Mouse (Mus musculus) testis, adult 2 months (tissue): Measurements from ENCODE around the gene Sh3d21. TPM values are rescaled to one million over a fixed set of nuclear protein-coding genes. Genes with fewer than 3 reads are reported as not detected.

ENCODE experiments used
- H3K27ac ChIP-seq: fragments of 200-500 bp; 2 replicates; pipeline ENCODE4 v1.5.1; 2012; ENCODE audit warnings: low read depth, low read length; ENCODE audit not compliant: control insufficient read depth, insufficient read depth
- H3K27me3 ChIP-seq: fragments of 200-500 bp; 2 replicates; pipeline ENCODE4 v1.6.1; 2012; ENCODE audit warnings: mild to moderate bottlenecking, low read length, moderate library complexity; ENCODE audit not compliant: control insufficient read depth, insufficient read depth
- H3K36me3 ChIP-seq: fragments of 200-500 bp; 2 replicates; pipeline ENCODE4 v1.6.1; 2012; ENCODE audit warnings: mild to moderate bottlenecking, low read length; ENCODE audit not compliant: control insufficient read depth, insufficient read depth
- H3K4me1 ChIP-seq: fragments of 200-500 bp; 2 replicates; pipeline ENCODE4 v1.6.1; 2012; ENCODE audit warnings: low read length; ENCODE audit not compliant: control insufficient read depth, insufficient read depth
- H3K4me3 ChIP-seq: fragments of 200-500 bp; 2 replicates; pipeline ENCODE4 v1.5.1; 2012; ENCODE audit warnings: low read depth, mild to moderate bottlenecking, low read length, moderate library complexity, mixed read lengths; ENCODE audit not compliant: control insufficient read depth
- CTCF ChIP-seq: fragments of 200-500 bp; IDR thresholded peaks from 2 replicates; pipeline ENCODE4 v1.5.1; 2012; ENCODE audit warnings: low read depth, mild to moderate bottlenecking, inconsistent platforms, low read length, moderate library complexity; ENCODE audit not compliant: control insufficient read depth, insufficient read depth, insufficient replicate concordance
- POLR2A ChIP-seq: fragments of 200-500 bp; IDR thresholded peaks from 2 replicates; pipeline ENCODE4 v1.6.1; 2012; ENCODE audit warnings: low read depth, mild to moderate bottlenecking, inconsistent platforms, low read length, moderate library complexity; ENCODE audit not compliant: control insufficient read depth
- polyA plus RNA-seq: library from polyadenylated mRNA; depleted of rRNA; stranded (reverse); fragments of >200 nt; gene quantifications from 2 replicates; pipeline ENCODE4 v1.2.3, GENCODE M21; 2012

The Sh3d21 gene
- polyA plus RNA-seq, 1 experiment: 285 TPM

GRCm38 (mm10) chr4:126201514-126202302 lies 38.4 kb upstream of the Sh3d21 start:
- TF ChIP-seq CTCF (no peak), POLR2A (no peak; the same call in 1 of the 2 replicates)
- H3K36me3 ChIP-seq: no peaks in the 10 kb centered on the region; the same call in none of the 2 replicates

GRCm38 (mm10) chr4:126200656-126201055 lies 37.4 kb upstream of the Sh3d21 start:
- Histone ChIP-seq H3K27me3 (no peaks in the 10 kb centered on the region), H3K36me3 (no peaks in the 10 kb centered on the region; the same call in none of the 2 replicates), H3K27ac (peak overlapping the region; percentile 71), H3K4me3 (peak overlapping the region; percentile 72), H3K4me1 (peaks cover 17% of the 10 kb centered on the region)
- TF ChIP-seq CTCF: no peak
- no peak for TF ChIP-seq POLR2A

More at GRCm38 (mm10) chr4:126201514-126202302, 38.4 kb upstream of the Sh3d21 start:
- peak overlapping the region; percentile 98 for H3K27ac ChIP-seq
- no peaks in the 10 kb centered on the region for H3K27me3 ChIP-seq
- H3K4me1 ChIP-seq: peaks cover 17% of the 10 kb centered on the region
- H3K4me3 ChIP-seq: peak overlapping the region; percentile 89

DNA sequence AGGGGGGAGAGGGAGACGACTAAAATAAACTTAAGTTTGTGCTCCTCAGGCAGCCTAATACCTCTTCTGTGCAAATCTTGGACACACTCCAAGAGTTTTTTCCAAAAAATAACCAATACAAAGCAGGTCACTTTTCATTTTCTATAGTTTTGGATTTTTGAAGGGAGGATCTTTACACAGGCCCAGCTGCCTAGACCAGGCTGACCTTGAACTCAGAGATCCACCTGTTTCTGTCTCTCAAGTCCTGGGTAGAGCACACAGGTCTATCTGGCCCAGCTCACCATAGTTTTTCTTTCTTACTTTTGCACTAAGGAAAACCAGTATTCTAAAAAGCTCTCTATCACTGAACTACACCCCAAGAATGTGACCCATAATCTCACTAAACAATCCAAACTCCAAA lies 36.7 kb upstream of the Sh3d21 start:
- Histone ChIP-seq H3K4me3 (peak overlapping the region; percentile 38; the same call in 1 of the 2 replicates), H3K27ac (0 out of 2 replicates have a peak overlapping the region, but pooled peaks have one; percentile 8), H3K36me3 (no peaks in the 10 kb centered on the region; the same call in none of the 2 replicates), H3K27me3 (no peaks in the 10 kb centered on the region), H3K4me1 (peaks cover 17% of the 10 kb centered on the region)
- no peak for TF ChIP-seq POLR2A
- TF ChIP-seq CTCF: no peak

- no peak for TF ChIP-seq CTCF
- TF ChIP-seq POLR2A: no peak
- Histone ChIP-seq H3K4me3 (peak overlapping the region; percentile 78), H3K4me1 (peaks cover 15% of the 10 kb centered on the region), H3K36me3 (no peaks in the 10 kb centered on the region; the same call in none of the 2 replicates), H3K27me3 (no peaks in the 10 kb centered on the region), H3K27ac (peak overlapping the region; percentile 73)
Measured at GRCm38 (mm10) chr4:126199556-126199955, 36.3 kb upstream of the Sh3d21 start.

DNA sequence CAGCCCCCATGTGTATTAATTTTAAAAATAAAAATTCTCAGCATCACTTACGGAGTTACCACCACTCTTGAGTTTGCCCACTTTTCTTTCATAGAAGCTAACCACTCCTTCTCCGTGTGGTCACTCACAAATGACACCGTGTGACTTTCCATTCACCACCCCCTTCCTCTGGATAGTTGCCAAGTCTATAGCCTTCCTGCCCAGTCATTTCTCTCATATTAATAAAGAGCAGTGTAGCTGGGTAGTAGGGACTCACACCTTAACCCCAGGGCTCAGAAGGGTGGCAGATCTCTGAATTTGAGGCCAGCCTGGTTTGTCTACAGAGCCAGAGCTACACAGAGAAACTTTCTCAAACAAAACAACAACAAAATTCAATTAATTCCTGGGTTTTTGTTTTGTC lies 34.2 kb upstream of the Sh3d21 start:
- H3K4me1 ChIP-seq: peaks cover 3% of the 10 kb centered on the region
- H3K36me3 ChIP-seq: peaks cover 1% of the 10 kb centered on the region
- no peaks in the 10 kb centered on the region for H3K27me3 ChIP-seq
- TF ChIP-seq POLR2A (no peak), CTCF (no peak)
- peak overlapping the region; percentile 64 for H3K4me3 ChIP-seq
- peak overlapping the region; percentile 53 for H3K27ac ChIP-seq

GRCm38 (mm10) chr4:126194916-126195315 lies 31.6 kb upstream of the Sh3d21 start:
- H3K4me3 ChIP-seq: peak overlapping the region; percentile 56
- peak overlapping the region; percentile 80 for H3K27ac ChIP-seq
- peaks cover 2% of the 10 kb centered on the region for H3K36me3 ChIP-seq
- no peaks in the 10 kb centered on the region; the same call in none of the 2 replicates for H3K4me1 ChIP-seq
- H3K27me3 ChIP-seq: no peaks in the 10 kb centered on the region
- TF ChIP-seq POLR2A: no peak
- TF ChIP-seq CTCF: no peak

- H3K36me3 ChIP-seq: peaks cover 2% of the 10 kb centered on the region
- H3K4me1 ChIP-seq: no peaks in the 10 kb centered on the region; the same call in 1 of the 2 replicates
- TF ChIP-seq CTCF: no peak
- TF ChIP-seq POLR2A: no peak
- H3K27me3 ChIP-seq: no peaks in the 10 kb centered on the region
- H3K27ac ChIP-seq: no peak overlapping the region
- no peak overlapping the region for H3K4me3 ChIP-seq
Measured at GRCm38 (mm10) chr4:126194216-126194615, 30.9 kb upstream of the Sh3d21 start.
